ENCODE assay signal across 8 mouse cellular contexts in genomic region chr3:40391631-40392030, GRCm38 (mm10).
DNase-seq lines count a peak whose midpoint lies in the region; ATAC-seq lines count a peak whose summit lies in the region.

No protein-coding gene starts in this region.

- peak; percentile 72 to 80 for ATAC-seq in hematopoietic stem cell, adult 5-6 weeks (replicated peaks in 1 of 2; ENCODE audit: insufficient read depth in 1 of 2, low FRiP score in 2 of 2, low TSS enrichment in 1 of 2, low read depth in 1 of 2, poor library complexity in 2 of 2, severe bottlenecking in 2 of 2)
- no peak for ATAC-seq in erythroblast, adult 5-6 weeks (replicated peaks; ENCODE audit: low FRiP score, poor library complexity, severe bottlenecking)

- intact Hi-C loops in left cerebral cortex, postnatal 14 days (cut with DNase I): no loop called here

- DNase-seq in ovary, postnatal 10 days (ENCODE audit: low spot score): peak; percentile 14
- no peak for DNase-seq in ovary, adult 18-20 months (ENCODE audit: low spot score)
- DNase-seq in ZHBTc4 (ENCODE audit: low read depth, low spot score): peak; percentile 82
- peak; percentile 85 for DNase-seq in embryo, embryonic 11 days
- peak; percentile 46 to 52 for DNase-seq in left cerebral cortex, postnatal 14 days (ENCODE audit: low spot score in 2 of 2)
- peak; percentile 51 for DNase-seq in ovary, postnatal 14 days (ENCODE audit: low spot score)
